ENCODE assay signal across 8 mouse cellular contexts in genomic region chr1:167284837-167285319, GRCm38 (mm10). TPM values are rescaled to one million over a fixed set of nuclear protein-coding genes. Genes with fewer than 3 reads are reported as not detected.
DNase-seq lines count a peak whose midpoint lies in the region; ATAC-seq and TF ChIP-seq lines count a peak whose summit lies in the region.

No protein-coding gene starts in this region.

- H3K4me1 ChIP-seq in forebrain, embryonic 12.5 days, result peaks cover 44% of the 10 kb centered on the region
- peaks cover 4% of the 10 kb centered on the region for H3K4me1 ChIP-seq in heart, postnatal 0 days (ENCODE audit: control insufficient read depth, insufficient read depth)
- peaks cover 5% of the 10 kb centered on the region; the same call in 1 of the 2 replicates for H3K4me1 ChIP-seq in lung, adult 2 months (ENCODE audit: control insufficient read depth, insufficient read depth, low read length)
- peaks cover 30% of the 10 kb centered on the region for H3K4me1 ChIP-seq in neural tube, embryonic 15.5 days

- H3K4me2 ChIP-seq in forebrain, embryonic 12.5 days, result peak overlapping the region; percentile 70
- H3K4me2 ChIP-seq in heart, postnatal 0 days (ENCODE audit: low read depth, low read length), result peak overlapping the region; percentile 91
- peak overlapping the region; percentile 72 for H3K4me2 ChIP-seq in neural tube, embryonic 15.5 days

- peak; percentile 57 for ATAC-seq in CD4-positive, CD25-positive, alpha-beta regulatory T cell, adult 4 months
- peak; percentile 90 for ATAC-seq in forebrain, embryonic 12.5 days (ENCODE audit: low FRiP score)
- peak; percentile 89 for ATAC-seq in heart, postnatal 0 days (ENCODE audit: insufficient read depth, low read depth)
- peak; percentile 90 for ATAC-seq in neural tube, embryonic 15.5 days (ENCODE audit: low FRiP score)

- WGBS in forebrain, embryonic 12.5 days, result under 1% methylated on average over 51 of the region's 51 CpGs
- 0% methylated on average over 47 of the region's 51 CpGs for WGBS in heart, postnatal 0 days
- WGBS in lung, adult 2 months, result under 1% methylated on average over 51 of the region's 51 CpGs
- WGBS in neural tube, embryonic 15.5 days, result under 1% methylated on average over 50 of the region's 51 CpGs

- 0 out of 2 replicates have a peak, but pooled peaks have one; percentile 38 for TF ChIP-seq EP300 in heart, postnatal 0 days (IDR thresholded peaks at IDR 0.05; ENCODE audit: low read depth)

- TF ChIP-seq POLR2A in lung, adult 2 months (IDR thresholded peaks at IDR 0.05; ENCODE audit: borderline replicate concordance, extremely low read depth, low read depth, low read length), result peak; percentile 44; the same call in 1 of the 2 replicates

- TF ChIP-seq CTCF in heart, postnatal 0 days (IDR thresholded peaks at IDR 0.05; ENCODE audit: low read depth), result no peak
- no peak for TF ChIP-seq CTCF in lung, adult 2 months (IDR thresholded peaks at IDR 0.05; ENCODE audit: insufficient read depth, low read length)

- H3K27me3 ChIP-seq in forebrain, embryonic 12.5 days, result no peaks in the 10 kb centered on the region
- H3K27me3 ChIP-seq in heart, postnatal 0 days (ENCODE audit: control insufficient read depth, insufficient read depth, low read length), result no peaks in the 10 kb centered on the region
- no peaks in the 10 kb centered on the region for H3K27me3 ChIP-seq in neural tube, embryonic 15.5 days (replicated peaks)

- H3K9me3 ChIP-seq in forebrain, embryonic 12.5 days, result no peaks in the 10 kb centered on the region
- H3K9me3 ChIP-seq in heart, postnatal 0 days (replicated peaks; ENCODE audit: control insufficient read depth, low read length), result no peaks in the 10 kb centered on the region
- no peaks in the 10 kb centered on the region for H3K9me3 ChIP-seq in neural tube, embryonic 15.5 days (replicated peaks)

- DNase-seq in c-Kit-negative CD71-positive TER-119-positive erythroid progenitor cells, embryonic 14.5 days (ENCODE audit: low read depth, low spot score), result peak; percentile 48
- DNase-seq in heart, postnatal 0 days (ENCODE audit: low spot score), result peak; percentile 70
- peak; percentile 88 to 94 for DNase-seq in kidney, postnatal 4 days
- peak; percentile 83 for DNase-seq in lung, adult 2 months
- DNase-seq in testis, postnatal 14 days (ENCODE audit: low spot score), result peak; percentile 88

- no peaks in the 10 kb centered on the region for H3K36me3 ChIP-seq in forebrain, embryonic 12.5 days (replicated peaks)
- H3K36me3 ChIP-seq in heart, postnatal 0 days (replicated peaks; ENCODE audit: control insufficient read depth, insufficient read depth, low read length), result no peaks in the 10 kb centered on the region
- 0 out of 2 replicates have a peak, but pooled peaks cover 2% of the 10 kb centered on the region for H3K36me3 ChIP-seq in neural tube, embryonic 15.5 days

- peak overlapping the region; percentile 98 for H3K27ac ChIP-seq in forebrain, embryonic 12.5 days
- H3K27ac ChIP-seq in heart, postnatal 0 days (ENCODE audit: low read depth), result peak overlapping the region; percentile 88
- H3K27ac ChIP-seq in neural tube, embryonic 15.5 days (replicated peaks), result peak overlapping the region; percentile 96

- H3K4me3 ChIP-seq in forebrain, embryonic 12.5 days (replicated peaks), result peak overlapping the region; percentile 92
- peak overlapping the region; percentile 77 for H3K4me3 ChIP-seq in heart, postnatal 0 days (ENCODE audit: low read depth, low read length)
- H3K4me3 ChIP-seq in lung, adult 2 months (replicated peaks; ENCODE audit: extremely low read depth, low read depth, low read length), result peak overlapping the region; percentile 70
- H3K4me3 ChIP-seq in neural tube, embryonic 15.5 days (replicated peaks), result peak overlapping the region; percentile 81

- H3K9ac ChIP-seq in forebrain, embryonic 12.5 days, result peak overlapping the region; percentile 96
- peak overlapping the region; percentile 61 for H3K9ac ChIP-seq in heart, postnatal 0 days (replicated peaks; ENCODE audit: low read depth, low read length)
- H3K9ac ChIP-seq in neural tube, embryonic 15.5 days (replicated peaks), result peak overlapping the region; percentile 85

RNA-seq across cellular contexts. Expression of gene Uck2, which starts 0.2 kb away (rescaled TPM):
- polyA plus RNA-seq in CD4-positive, CD25-positive, alpha-beta regulatory T cell, adult 4 months (2017; shearing (Covaris generic)), result 10 to 100 TPM; 24.0 to 35.0 TPM
- 119 and 123 TPM in 2 replicates for polyA plus RNA-seq in forebrain, embryonic 12.5 days (2016; fragmentation: Nextera tagmentation; extraction: Ambion mirVana)
- 60.3 and 82.4 TPM in 2 replicates for total RNA-seq in heart, postnatal 0 days (2014; rRNA removed; ENCODE audit: low replicate concordance)
- 26.4 and 30.7 TPM in 2 replicates for polyA plus RNA-seq in heart, postnatal 0 days (2015; fragmentation: Nextera tagmentation; extraction: Ambion mirVana)
- 12.6 and 17.4 TPM in 2 replicates for polyA plus RNA-seq in lung, adult 2 months (2012; rRNA removed)
- 46.6 and 75.5 TPM in 2 replicates for polyA plus RNA-seq in neural tube, embryonic 15.5 days (2015; fragmentation: Nextera tagmentation; extraction: Ambion mirVana)

RNA-seq across cellular contexts. Expression of gene Tmco1, which starts 23.3 kb away (rescaled TPM):
- polyA plus RNA-seq in CD4-positive, CD25-positive, alpha-beta regulatory T cell, adult 4 months (2017; shearing (Covaris generic)), result 100 to 1,000 TPM; 102 to 115 TPM
- 68.3 and 70.9 TPM in 2 replicates for polyA plus RNA-seq in forebrain, embryonic 12.5 days (2016; fragmentation: Nextera tagmentation; extraction: Ambion mirVana)
- 68.1 and 113 TPM in 2 replicates for total RNA-seq in heart, postnatal 0 days (2014; rRNA removed; ENCODE audit: low replicate concordance)
- polyA plus RNA-seq in heart, postnatal 0 days (2015; fragmentation: Nextera tagmentation; extraction: Ambion mirVana), result 86.6 and 96.7 TPM in 2 replicates
- polyA plus RNA-seq in lung, adult 2 months (2012; rRNA removed), result 42.7 and 56.7 TPM in 2 replicates
- 76.2 and 79.1 TPM in 2 replicates for polyA plus RNA-seq in neural tube, embryonic 15.5 days (2015; fragmentation: Nextera tagmentation; extraction: Ambion mirVana)

Comparison
In these comparisons a context has a peak if more than half of its experiments do, and no peak if none do; other contexts are left out.
1. Peak in every context shown above with its lines: DNase-seq, ATAC-seq, H3K4me3 ChIP-seq and H3K27ac ChIP-seq.